Mouse (Mus musculus) monocyte, adult 5-6 weeks (primary cell): ENCODE measurements around the gene Rsph6a. TPM values are rescaled to one million over a fixed set of nuclear protein-coding genes. Genes with fewer than 3 reads are reported as not detected.
A peak's percentile ranks its signal among the peaks of the same experiment; 100 is the strongest.
"Not testable (repeated sequence)": the region's sequence is repeated elsewhere in the genome, so short reads cannot be mapped to it uniquely, and the experiment has no call there.

Experiments used
- ATAC-seq: fragments of 153-309, 156-312 bp; replicated peaks from 2 replicates; pipeline ENCODE4 v1.8.0; 2017; ENCODE audit warnings: mild to moderate bottlenecking; ENCODE audit not compliant: low TSS enrichment, insufficient number of reproducible peaks, severe bottlenecking, poor library complexity, low FRiP score
- total RNA-seq: library from RNA; stranded (forward); fragments of 200-1000, 200-491, 200-594 nt; gene quantifications from 3 replicates; pipeline ENCODE4 v1.2.3, GENCODE M21; 2017

Rsph6a gene
- total RNA-seq, 1 experiment from 2014 or later: not detected

- no peak for ATAC-seq
These were observed 22.8 kb upstream of the Rsph6a start for GRCm38 (mm10) chr7:19031641-19032040.

GRCm38 (mm10) chr7:19044616-19045015 is 9.9 kb upstream of the Rsph6a start:
- no peak for ATAC-seq

- ATAC-seq: no peak
These were observed 8.0 kb upstream of the Rsph6a start for GRCm38 (mm10) chr7:19046286-19047069.

- ATAC-seq: no peak
These were observed 6.4 kb upstream of the Rsph6a start for GRCm38 (mm10) chr7:19048006-19048527.

- no peak for ATAC-seq
These were observed 5.2 kb upstream of the Rsph6a start for GRCm38 (mm10) chr7:19049252-19049651.

GRCm38 (mm10) chr7:19050172-19050571 is 4.3 kb upstream of the Rsph6a start:
- ATAC-seq: no peak

GRCm38 (mm10) chr7:19051161-19051560 is 3.3 kb upstream of the Rsph6a start:
- ATAC-seq: no peak

GRCm38 (mm10) chr7:19052345-19053135 is 1.9 kb upstream of the Rsph6a start:
- no peak for ATAC-seq

- no peak for ATAC-seq
These were observed 1.4 kb upstream of the Rsph6a start for GRCm38 (mm10) chr7:19053136-19053532.

GRCm38 (mm10) chr7:19054777-19055076 is 237 bp downstream of the Rsph6a start:
- ATAC-seq: no peak

GRCm38 (mm10) chr7:19055108-19055507 is 618 bp downstream of the Rsph6a start:
- no peak for ATAC-seq

- ATAC-seq: no peak
These were observed 2.9 kb downstream of the Rsph6a start for GRCm38 (mm10) chr7:19057405-19057804.

- no peak for ATAC-seq
These were observed 11.4 kb downstream of the Rsph6a start for GRCm38 (mm10) chr7:19065896-19066295.

- peak; percentile 25; the same call in 1 of the 2 replicates for ATAC-seq
These were observed 12.6 kb downstream of the Rsph6a start for GRCm38 (mm10) chr7:19067063-19067462.

GRCm38 (mm10) chr7:19067935-19068334 is 13.4 kb downstream of the Rsph6a start:
- ATAC-seq: no peak

- no peak for ATAC-seq
These were observed 14.2 kb downstream of the Rsph6a start for GRCm38 (mm10) chr7:19068707-19069106.

- no peak for ATAC-seq
These were observed 15.0 kb downstream of the Rsph6a start for GRCm38 (mm10) chr7:19069500-19069899.

- not testable (repeated sequence) for ATAC-seq
These were observed 16.5 kb downstream of the Rsph6a start for GRCm38 (mm10) chr7:19071024-19071423.

- ATAC-seq: no peak
These were observed 19.0 kb downstream of the Rsph6a start for GRCm38 (mm10) chr7:19073504-19073903.

GRCm38 (mm10) chr7:19074494-19074893 is 20.0 kb downstream of the Rsph6a start:
- no peak for ATAC-seq
